Mouse (Mus musculus): ENCODE measurements around the gene Slc35b2.
A peak's percentile ranks its signal among the peaks of the same experiment; 100 is the strongest.

Gene Slc35b2

GRCm38 (mm10) chr17:45581567-45581983, 17.9 kb downstream of the Slc35b2 start:
- no peak for ATAC-seq (ENCODE audit: insufficient number of reproducible peaks, low FRiP score, low TSS enrichment)

GRCm38 (mm10) chr17:45582188-45582587, 18.5 kb downstream of the Slc35b2 start:
- no peak for ATAC-seq (ENCODE audit: insufficient number of reproducible peaks, low FRiP score, low TSS enrichment)

GRCm38 (mm10) chr17:45582715-45583355, 19.2 kb downstream of the Slc35b2 start:
- no peak for ATAC-seq (ENCODE audit: insufficient number of reproducible peaks, low FRiP score, low TSS enrichment)

- 0 out of 2 replicates have a peak, but pooled peaks have one; percentile 13 for ATAC-seq (ENCODE audit: insufficient number of reproducible peaks, low FRiP score, low TSS enrichment)
These were observed 20.6 kb downstream of the Slc35b2 start for GRCm38 (mm10) chr17:45584096-45584896.

GRCm38 (mm10) chr17:45584939-45585678, 21.4 kb downstream of the Slc35b2 start:
- 0 out of 2 replicates have a peak, but pooled peaks have one; percentile 43 for ATAC-seq (ENCODE audit: insufficient number of reproducible peaks, low FRiP score, low TSS enrichment)

- no peak for ATAC-seq (ENCODE audit: insufficient number of reproducible peaks, low FRiP score, low TSS enrichment)
These were observed 22.2 kb downstream of the Slc35b2 start for GRCm38 (mm10) chr17:45585725-45586448.

GRCm38 (mm10) chr17:45586449-45586837, 22.8 kb downstream of the Slc35b2 start:
- no peak for ATAC-seq (ENCODE audit: insufficient number of reproducible peaks, low FRiP score, low TSS enrichment)

- no peak for ATAC-seq (ENCODE audit: insufficient number of reproducible peaks, low FRiP score, low TSS enrichment)
These were observed 24.7 kb downstream of the Slc35b2 start for GRCm38 (mm10) chr17:45588370-45588769.

- no peak for ATAC-seq (ENCODE audit: insufficient number of reproducible peaks, low FRiP score, low TSS enrichment)
These were observed 25.6 kb downstream of the Slc35b2 start for GRCm38 (mm10) chr17:45589236-45589635.

GRCm38 (mm10) chr17:45589844-45590243, 26.2 kb downstream of the Slc35b2 start:
- no peak for ATAC-seq (ENCODE audit: insufficient number of reproducible peaks, low FRiP score, low TSS enrichment)

GRCm38 (mm10) chr17:45590410-45590809, 26.7 kb downstream of the Slc35b2 start:
- no peak for ATAC-seq (ENCODE audit: insufficient number of reproducible peaks, low FRiP score, low TSS enrichment)

- no peak for ATAC-seq (ENCODE audit: insufficient number of reproducible peaks, low FRiP score, low TSS enrichment)
These were observed 28.3 kb downstream of the Slc35b2 start for GRCm38 (mm10) chr17:45591701-45592605.

GRCm38 (mm10) chr17:45592606-45593431, 29.1 kb downstream of the Slc35b2 start:
- ATAC-seq (ENCODE audit: insufficient number of reproducible peaks, low FRiP score, low TSS enrichment) = no peak

- no peak for ATAC-seq (ENCODE audit: insufficient number of reproducible peaks, low FRiP score, low TSS enrichment)
These were observed 29.8 kb downstream of the Slc35b2 start for GRCm38 (mm10) chr17:45593479-45593878.

- ATAC-seq (ENCODE audit: insufficient number of reproducible peaks, low FRiP score, low TSS enrichment) = no peak
These were observed 30.5 kb downstream of the Slc35b2 start for GRCm38 (mm10) chr17:45594195-45594594.

- ATAC-seq (ENCODE audit: insufficient number of reproducible peaks, low FRiP score, low TSS enrichment) = peak; percentile 16; the same call in 1 of the 2 replicates
These were observed 31.4 kb downstream of the Slc35b2 start for GRCm38 (mm10) chr17:45594881-45595735.

GRCm38 (mm10) chr17:45595736-45596390, 32.2 kb downstream of the Slc35b2 start:
- peak; percentile 27; the same call in 1 of the 2 replicates for ATAC-seq (ENCODE audit: insufficient number of reproducible peaks, low FRiP score, low TSS enrichment)

Data from cerebellum, adult (tissue).